ENCODE assay signal across 17 mouse cellular contexts in genomic region chr4:155168835-155169252, GRCm38 (mm10). TPM values are rescaled to one million over a fixed set of nuclear protein-coding genes. Genes with fewer than 3 reads are reported as not detected.
DNase-seq lines count a peak whose midpoint lies in the region; ATAC-seq lines count a peak whose summit lies in the region.
"Had no signal": no experiment of that assay in that cellular context is flagged by ENCODE, and none has a peak within 500 bp of the region (broad histone marks: within the 10 kb centered on the region; RNA-seq: fewer than 3 reads in every experiment).

No protein-coding gene starts in this region.

- intact Hi-C loops in left cerebral cortex, postnatal 25 days (cut with DNase I) = no loop called here

- peak; percentile 36 for DNase-seq in 416B (ENCODE audit: low read depth)
- peak; percentile 80 for DNase-seq in CD4-positive helper T cell, adult 2 months (ENCODE audit: low read depth, low spot score)
- peak; percentile 77 for DNase-seq in T-cell, adult 2 months (ENCODE audit: low spot score)
- DNase-seq in thymus, postnatal 14 days = peak; percentile 57
- DNase-seq in spleen, adult 12 weeks (ENCODE audit: low spot score) = no peak
- DNase-seq in left cerebral cortex, postnatal 25 days (ENCODE audit: low spot score in 2 of 2) = no peak
- DNase-seq: adrenal gland, postnatal 36 days; cerebellum, adult 11 months; cerebellum, adult 9-11 months; kidney, postnatal 25 days; liver, embryonic 13.5 days; lung, embryonic 14.5 days; lung, postnatal 4 days had no signal

- no peak for ATAC-seq in megakaryocyte progenitor cell, adult 5-6 weeks (replicated peaks; ENCODE audit: poor library complexity)
- ATAC-seq: forebrain, embryonic 16.5 days; intestine, embryonic 16.5 days; midbrain, embryonic 16.5 days had no signal

RNA-seq across cellular contexts. Expression of gene Ski, which starts 53.5 kb away (rescaled TPM):
- total RNA-seq in left cerebral cortex, postnatal 25 days (2021) = 100 to 1,000 TPM; 111 to 112 TPM
- 16.9 and 19.7 TPM in 2 replicates for total RNA-seq in megakaryocyte progenitor cell, adult 5-6 weeks (2015)
- total RNA-seq in megakaryocyte progenitor cell, adult 5-6 weeks (2017) = 5.0 and 5.7 TPM in 2 replicates

Comparison
In these comparisons a context has a peak if more than half of its experiments do, and no peak if none do; other contexts are left out.
1. DNase-seq: peak in 416B (single experiment), CD4-positive helper T cell, adult 2 months (single experiment), T-cell, adult 2 months (single experiment) and thymus, postnatal 14 days (single experiment); none in spleen, adult 12 weeks (single experiment) and left cerebral cortex, postnatal 25 days (0 of 2).
2. RNA of gene Ski, which starts 53.5 kb away (total RNA-seq): 111 to 112 TPM in left cerebral cortex, postnatal 25 days; 5.0 to 19.7 TPM in megakaryocyte progenitor cell, adult 5-6 weeks; every median in the first group is over 4 times any median in the second.